Mouse (Mus musculus) heart, adult 2 months (tissue): ENCODE results near the gene Acot2. TPM values are rescaled to one million over a fixed set of nuclear protein-coding genes. Genes with fewer than 3 reads are reported as not detected.

ENCODE experiments used
- DNase-seq, 2 experiments: peaks; one replicate each; pipeline ENCODE4 v3.0.0; 2021
- H3K27ac ChIP-seq: fragments of 200-600 bp; 2 replicates; pipeline ENCODE4 v1.8.1; 2022
- H3K27me3 ChIP-seq: fragments of 200-500 bp; 2 replicates; pipeline ENCODE4 v1.6.1; 2012; ENCODE audit warnings: mild to moderate bottlenecking, low read length, inconsistent platforms, mixed read lengths; ENCODE audit not compliant: control insufficient read depth, insufficient read depth
- H3K36me3 ChIP-seq: fragments of 200-500 bp; 2 replicates; pipeline ENCODE4 v1.6.1; 2012; ENCODE audit warnings: low read length, inconsistent platforms; ENCODE audit not compliant: control insufficient read depth, insufficient read depth
- H3K4me1 ChIP-seq: fragments of 200-500 bp; 2 replicates; pipeline ENCODE4 v1.6.1; 2011; ENCODE audit warnings: low read length; ENCODE audit not compliant: control insufficient read depth, insufficient read depth
- H3K4me3 ChIP-seq: fragments of 200-600 bp; 2 replicates; pipeline ENCODE4 v1.8.1; 2022
- H3K79me2 ChIP-seq: fragments of 200-500 bp; replicated peaks from 2 replicates; pipeline ENCODE4 v1.6.1; 2012; ENCODE audit warnings: mild to moderate bottlenecking, inconsistent platforms, low read length, moderate library complexity, mixed read lengths; ENCODE audit not compliant: control insufficient read depth, insufficient read depth
- H3K9ac ChIP-seq: fragments of 200-500 bp; 2 replicates; pipeline ENCODE4 v1.6.1; 2012; ENCODE audit warnings: low read depth, mild to moderate bottlenecking, control low read depth, inconsistent platforms, low read length, mixed read lengths
- CTCF ChIP-seq: fragments of 200-600 bp; IDR thresholded peaks from 2 replicates; pipeline ENCODE4 v1.8.1; 2022; ENCODE audit warnings: antibody characterized with exemption, mild to moderate bottlenecking, moderate library complexity
- EP300 ChIP-seq: fragments of 200-500 bp; IDR thresholded peaks from 2 replicates; pipeline ENCODE4 v1.6.1; 2011; ENCODE audit warnings: low read depth, low read length, control low read depth; ENCODE audit not compliant: insufficient read depth
- POLR2A ChIP-seq: fragments of 200-500 bp; IDR thresholded peaks from 2 replicates; pipeline ENCODE4 v1.6.1; 2011; ENCODE audit warnings: mild to moderate bottlenecking, low read depth, low read length, control low read depth; ENCODE audit not compliant: insufficient read depth
- WGBS: fragments of 180-500 bp; shearing (Covaris S2); methylation state at CpG from one replicate; pipeline ENCODE4 v1.1.7; 2018; 5-methylcytosine and 5-hydroxymethylcytosine counted together
- intact Hi-C: fragments of 180-260 bp; cut with DNase I; formaldehyde crosslinking; loops from one replicate; pipeline ENCODE4 v1.15.1; 2025
- polyA plus RNA-seq: library from polyadenylated mRNA; depleted of rRNA; stranded (reverse); fragments of >200 nt; gene quantifications from 2 replicates; pipeline ENCODE4 v1.2.3, GENCODE M21; 2012
- total RNA-seq, 2 experiments: library from RNA; stranded (reverse); gene quantifications; 2 replicates each; pipeline ENCODE4 v1.2.3; 2021

Acot2 gene
- total and polyA plus RNA-seq, 3 experiments = 44.4 to 114 (median 112) TPM

DNA sequence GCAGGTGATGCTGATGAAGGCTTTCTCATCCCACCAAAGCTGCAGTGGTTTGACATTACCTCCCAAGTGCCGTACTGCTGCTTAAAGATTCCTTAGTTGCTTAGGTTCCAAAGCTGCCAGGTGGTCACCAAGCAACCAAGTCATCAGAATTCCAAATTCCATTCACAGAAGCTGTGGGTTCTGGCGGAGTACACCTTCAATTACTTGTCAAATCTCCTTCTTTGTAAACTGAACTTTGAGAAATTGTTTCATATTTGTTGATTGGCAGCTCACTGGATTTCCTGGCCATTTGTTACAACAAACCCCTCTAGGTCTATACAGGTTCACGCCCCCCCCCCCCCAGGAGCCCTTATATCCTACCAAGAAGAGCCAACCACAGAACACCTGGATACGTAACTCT is 2.9 kb upstream of the Acot2 start, which contains the start of gene Heatr4:
Heatr4 (minus strand) TSS at position 101 of the 400 bp plus-strand sequence.
- H3K36me3 ChIP-seq = no peaks in the 10 kb centered on the region
- WGBS = 85% methylated on average over 4 of the region's 4 CpGs
- DNase-seq = no peak
- H3K4me3 ChIP-seq = no peak within 1 kb of the TSS
- H3K9ac ChIP-seq = no peak within 1 kb of the TSS
- H3K79me2 ChIP-seq = no peaks in the 10 kb centered on the region
- intact Hi-C loops = loop anchor here (5.0 kb wide), 1 partner anchor 48 kb away; no protein-coding TSS in a partner anchor
- H3K4me1 ChIP-seq = peaks cover 4% of the 10 kb centered on the region
- no peak within 1 kb of the TSS for H3K27ac ChIP-seq
- TF ChIP-seq EP300 (no peak), CTCF (no peak), POLR2A (no peak)
- H3K27me3 ChIP-seq = no peaks in the 10 kb centered on the region

DNA sequence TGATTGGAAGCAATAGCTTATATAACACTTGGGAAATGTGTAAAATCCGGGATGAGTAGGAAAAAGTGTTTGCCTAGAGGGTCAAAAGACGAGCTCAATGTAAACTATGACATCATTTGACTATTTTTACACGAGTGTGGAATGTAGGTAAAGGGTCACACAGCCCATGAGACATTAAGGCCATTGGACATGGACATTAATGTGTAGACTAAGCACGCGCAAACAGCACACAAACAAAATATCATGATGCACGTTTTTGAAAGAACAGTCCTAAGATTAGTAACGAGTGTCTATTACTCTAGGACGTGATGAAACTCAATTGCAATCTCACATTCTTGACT is 449 bp upstream of the Acot2 start:
- no peak for DNase-seq
- Histone ChIP-seq H3K36me3 (no peaks in the 10 kb centered on the region), H3K9ac (peak overlapping the region; percentile 96), H3K4me3 (peak overlapping the region; percentile 66), H3K27me3 (no peaks in the 10 kb centered on the region), H3K27ac (peak overlapping the region; percentile 99), H3K79me2 (no peaks in the 10 kb centered on the region), H3K4me1 (peaks cover 4% of the 10 kb centered on the region)
- TF ChIP-seq EP300 (no peak), CTCF (no peak), POLR2A (no peak)
- intact Hi-C loops = loop anchor here (5.0 kb wide), 1 partner anchor 45 kb away; no protein-coding TSS in a partner anchor
- 6% methylated on average over 8 of the region's 8 CpGs for WGBS

GRCm38 (mm10) chr12:83988483-83988882 is 822 bp downstream of the Acot2 start:
- H3K79me2 ChIP-seq = no peaks in the 10 kb centered on the region
- H3K36me3 ChIP-seq = no peaks in the 10 kb centered on the region; the same call in 1 of the 2 replicates
- peak overlapping the region; percentile 99 for H3K27ac ChIP-seq
- TF ChIP-seq CTCF = no peak
- no peak for DNase-seq
- intact Hi-C loops = loop anchor here (2.0 to 5.0 kb wide), 3 partner anchors 20 to 44 kb away; partner anchors contain the start of gene Acot1
- peak overlapping the region; percentile 66 for H3K4me3 ChIP-seq
- peak overlapping the region; percentile 96 for H3K9ac ChIP-seq
- no peaks in the 10 kb centered on the region for H3K27me3 ChIP-seq
- H3K4me1 ChIP-seq = peaks cover 4% of the 10 kb centered on the region
- 39% methylated on average over 4 of the region's 4 CpGs for WGBS

GRCm38 (mm10) chr12:83989378-83989777 is 1.7 kb downstream of the Acot2 start:
- intact Hi-C loops = loop anchor here (2.0 to 5.0 kb wide), 3 partner anchors 19 to 43 kb away; partner anchors contain the start of gene Acot1
- Histone ChIP-seq H3K79me2 (no peaks in the 10 kb centered on the region), H3K9ac (no peak overlapping the region), H3K4me3 (peak overlapping the region; percentile 66; the same call in 1 of the 2 replicates), H3K27me3 (no peaks in the 10 kb centered on the region), H3K27ac (no peak overlapping the region; the same call in 1 of the 2 replicates), H3K4me1 (peaks cover 4% of the 10 kb centered on the region), H3K36me3 (no peaks in the 10 kb centered on the region; the same call in 1 of the 2 replicates)
- 95% methylated on average over 4 of the region's 4 CpGs for WGBS
- peak; percentile 36 for TF ChIP-seq CTCF
- TF ChIP-seq POLR2A = no peak
- TF ChIP-seq EP300 = no peak
- no peak for DNase-seq

- TF ChIP-seq POLR2A (no peak), EP300 (no peak), CTCF (no peak)
- H3K36me3 ChIP-seq = no peaks in the 10 kb centered on the region; the same call in 1 of the 2 replicates
- WGBS = 43% methylated on average over 2 of the region's 2 CpGs
- H3K79me2 ChIP-seq = no peaks in the 10 kb centered on the region
- peaks cover 4% of the 10 kb centered on the region for H3K4me1 ChIP-seq
- H3K27ac ChIP-seq = no peak overlapping the region
- no peak overlapping the region for H3K9ac ChIP-seq
- no peak for DNase-seq
- H3K4me3 ChIP-seq = no peak overlapping the region
- intact Hi-C loops = no loop called here
- no peaks in the 10 kb centered on the region for H3K27me3 ChIP-seq
Observed at GRCm38 (mm10) chr12:83997221-83997620, 9.6 kb downstream of the Acot2 start.

- H3K4me3 ChIP-seq = no peak overlapping the region
- intact Hi-C loops = no loop called here
- H3K9ac ChIP-seq = no peak overlapping the region
- no peaks in the 10 kb centered on the region for H3K27me3 ChIP-seq
- no peak overlapping the region; the same call in 1 of the 2 replicates for H3K27ac ChIP-seq
- TF ChIP-seq CTCF (no peak), EP300 (no peak), POLR2A (no peak)
- no peaks in the 10 kb centered on the region for H3K79me2 ChIP-seq
- peaks cover 4% of the 10 kb centered on the region for H3K4me1 ChIP-seq
- no peaks in the 10 kb centered on the region for H3K36me3 ChIP-seq
- no peak for DNase-seq
- WGBS = 46% methylated on average over 11 of the region's 11 CpGs
Observed at GRCm38 (mm10) chr12:83998341-83999107, 10.9 kb downstream of the Acot2 start.
